Mouse (Mus musculus): ENCODE measurements at regions not wholly inside any gene's neighbourhood (a gene's known extent, or its start where the extent isn't known, plus 50 kb on each side); places are given as distances from the start of the nearest gene placed in this dataset.

GRCm38 (mm10) chr12:25628081-25628480 is 531.1 kb upstream of the Id2 start:
- Histone ChIP-seq H3K36me3 (ENCODE audit: control insufficient read depth, insufficient read depth, low read length, poor library complexity, severe bottlenecking) (no peaks in the 10 kb centered on the region), H3K27me3 (ENCODE audit: control insufficient read depth, insufficient read depth, low read length, poor library complexity, severe bottlenecking) (no peaks in the 10 kb centered on the region)
- no peak for DNase-seq (ENCODE audit: low read depth, low spot score)

- no peaks in the 10 kb centered on the region for H3K36me3 ChIP-seq (ENCODE audit: control insufficient read depth, insufficient read depth, low read length, poor library complexity, severe bottlenecking)
- no peaks in the 10 kb centered on the region for H3K27me3 ChIP-seq (ENCODE audit: control insufficient read depth, insufficient read depth, low read length, poor library complexity, severe bottlenecking)
- no peak for DNase-seq (ENCODE audit: low read depth, low spot score)
Observed at GRCm38 (mm10) chr12:25625858-25626257, 528.9 kb upstream of the Id2 start.

GRCm38 (mm10) chr12:25623449-25623848 is 526.5 kb upstream of the Id2 start:
- Histone ChIP-seq H3K27me3 (ENCODE audit: control insufficient read depth, insufficient read depth, low read length, poor library complexity, severe bottlenecking) (no peaks in the 10 kb centered on the region), H3K36me3 (ENCODE audit: control insufficient read depth, insufficient read depth, low read length, poor library complexity, severe bottlenecking) (no peaks in the 10 kb centered on the region)
- no peak for DNase-seq (ENCODE audit: low read depth, low spot score)

- Histone ChIP-seq H3K36me3 (ENCODE audit: control insufficient read depth, insufficient read depth, low read length, poor library complexity, severe bottlenecking) (no peaks in the 10 kb centered on the region), H3K27me3 (ENCODE audit: control insufficient read depth, insufficient read depth, low read length, poor library complexity, severe bottlenecking) (no peaks in the 10 kb centered on the region)
- no peak for DNase-seq (ENCODE audit: low read depth, low spot score)
Observed at GRCm38 (mm10) chr12:25621142-25621541, 524.2 kb upstream of the Id2 start.

- H3K36me3 ChIP-seq (ENCODE audit: control insufficient read depth, insufficient read depth, low read length, poor library complexity, severe bottlenecking) = no peaks in the 10 kb centered on the region
- no peak for DNase-seq (ENCODE audit: low read depth, low spot score)
- H3K27me3 ChIP-seq (ENCODE audit: control insufficient read depth, insufficient read depth, low read length, poor library complexity, severe bottlenecking) = no peaks in the 10 kb centered on the region
Observed at GRCm38 (mm10) chr12:25617521-25617920, 520.6 kb upstream of the Id2 start.

- DNase-seq (ENCODE audit: low read depth, low spot score) = no peak
- Histone ChIP-seq H3K36me3 (ENCODE audit: control insufficient read depth, insufficient read depth, low read length, poor library complexity, severe bottlenecking) (no peaks in the 10 kb centered on the region), H3K27me3 (ENCODE audit: control insufficient read depth, insufficient read depth, low read length, poor library complexity, severe bottlenecking) (no peaks in the 10 kb centered on the region)
Observed at GRCm38 (mm10) chr12:25615377-25615776, 518.4 kb upstream of the Id2 start.

GRCm38 (mm10) chr12:25613473-25613872 is 516.5 kb upstream of the Id2 start:
- no peaks in the 10 kb centered on the region for H3K36me3 ChIP-seq (ENCODE audit: control insufficient read depth, insufficient read depth, low read length, poor library complexity, severe bottlenecking)
- no peaks in the 10 kb centered on the region for H3K27me3 ChIP-seq (ENCODE audit: control insufficient read depth, insufficient read depth, low read length, poor library complexity, severe bottlenecking)
- DNase-seq (ENCODE audit: low read depth, low spot score) = no peak

GRCm38 (mm10) chr12:25609045-25609444 is 512.1 kb upstream of the Id2 start:
- Histone ChIP-seq H3K27me3 (ENCODE audit: control insufficient read depth, insufficient read depth, low read length, poor library complexity, severe bottlenecking) (no peaks in the 10 kb centered on the region), H3K36me3 (ENCODE audit: control insufficient read depth, insufficient read depth, low read length, poor library complexity, severe bottlenecking) (no peaks in the 10 kb centered on the region)
- no peak for DNase-seq (ENCODE audit: low read depth, low spot score)

- no peaks in the 10 kb centered on the region for H3K27me3 ChIP-seq (ENCODE audit: control insufficient read depth, insufficient read depth, low read length, poor library complexity, severe bottlenecking)
- DNase-seq (ENCODE audit: low read depth, low spot score) = no peak
- no peaks in the 10 kb centered on the region for H3K36me3 ChIP-seq (ENCODE audit: control insufficient read depth, insufficient read depth, low read length, poor library complexity, severe bottlenecking)
Observed at GRCm38 (mm10) chr12:25605396-25605795, 508.5 kb upstream of the Id2 start.

GRCm38 (mm10) chr12:25590262-25590661 is 493.3 kb upstream of the Id2 start:
- DNase-seq (ENCODE audit: low read depth, low spot score) = no peak

GRCm38 (mm10) chr12:25585746-25586145 is 488.8 kb upstream of the Id2 start:
- H3K27me3 ChIP-seq (ENCODE audit: control insufficient read depth, insufficient read depth, low read length, poor library complexity, severe bottlenecking) = no peaks in the 10 kb centered on the region
- no peaks in the 10 kb centered on the region for H3K36me3 ChIP-seq (ENCODE audit: control insufficient read depth, insufficient read depth, low read length, poor library complexity, severe bottlenecking)
- no peak for DNase-seq (ENCODE audit: low read depth, low spot score)

More at GRCm38 (mm10) chr12:25590262-25590661, 493.3 kb upstream of the Id2 start:
- Histone ChIP-seq H3K27me3 (ENCODE audit: control insufficient read depth, insufficient read depth, low read length, poor library complexity, severe bottlenecking) (no peaks in the 10 kb centered on the region), H3K36me3 (ENCODE audit: control insufficient read depth, insufficient read depth, low read length, poor library complexity, severe bottlenecking) (no peaks in the 10 kb centered on the region)

GRCm38 (mm10) chr12:25579407-25579806 is 482.5 kb upstream of the Id2 start:
- no peak for DNase-seq (ENCODE audit: low read depth, low spot score)
- Histone ChIP-seq H3K27me3 (ENCODE audit: control insufficient read depth, insufficient read depth, low read length, poor library complexity, severe bottlenecking) (no peaks in the 10 kb centered on the region), H3K36me3 (ENCODE audit: control insufficient read depth, insufficient read depth, low read length, poor library complexity, severe bottlenecking) (no peaks in the 10 kb centered on the region)

- no peaks in the 10 kb centered on the region for H3K27me3 ChIP-seq (ENCODE audit: control insufficient read depth, insufficient read depth, low read length, poor library complexity, severe bottlenecking)
- H3K36me3 ChIP-seq (ENCODE audit: control insufficient read depth, insufficient read depth, low read length, poor library complexity, severe bottlenecking) = no peaks in the 10 kb centered on the region
- no peak for DNase-seq (ENCODE audit: low read depth, low spot score)
Observed at GRCm38 (mm10) chr12:25565131-25565530, 468.2 kb upstream of the Id2 start.

- no peaks in the 10 kb centered on the region for H3K36me3 ChIP-seq (ENCODE audit: control insufficient read depth, insufficient read depth, low read length, poor library complexity, severe bottlenecking)
- H3K27me3 ChIP-seq (ENCODE audit: control insufficient read depth, insufficient read depth, low read length, poor library complexity, severe bottlenecking) = no peaks in the 10 kb centered on the region; the same call in 1 of the 2 replicates
- no peak for DNase-seq (ENCODE audit: low read depth, low spot score)
Observed at GRCm38 (mm10) chr12:25559601-25560000, 462.7 kb upstream of the Id2 start.

GRCm38 (mm10) chr12:25553656-25554055 is 456.7 kb upstream of the Id2 start:
- Histone ChIP-seq H3K27me3 (ENCODE audit: control insufficient read depth, insufficient read depth, low read length, poor library complexity, severe bottlenecking) (no peaks in the 10 kb centered on the region; the same call in 1 of the 2 replicates), H3K36me3 (ENCODE audit: control insufficient read depth, insufficient read depth, low read length, poor library complexity, severe bottlenecking) (no peaks in the 10 kb centered on the region)
- DNase-seq (ENCODE audit: low read depth, low spot score) = no peak

GRCm38 (mm10) chr12:25549735-25550134 is 452.8 kb upstream of the Id2 start:
- H3K27me3 ChIP-seq (ENCODE audit: control insufficient read depth, insufficient read depth, low read length, poor library complexity, severe bottlenecking) = no peaks in the 10 kb centered on the region
- H3K36me3 ChIP-seq (ENCODE audit: control insufficient read depth, insufficient read depth, low read length, poor library complexity, severe bottlenecking) = no peaks in the 10 kb centered on the region
- no peak for DNase-seq (ENCODE audit: low read depth, low spot score)

Measured in splenic B cell, adult 2 months (primary cell).